Mouse (Mus musculus) cerebellum, postnatal 4 days (tissue): Measurements from ENCODE around the gene Kcne4.
A peak's percentile ranks its signal among the peaks of the same experiment; 100 is the strongest.
"Not testable (repeated sequence)": the region's sequence is repeated elsewhere in the genome, so short reads cannot be mapped to it uniquely, and the experiment has no call there.

Experiments used
- DNase-seq, 2 experiments: peaks; one replicate each; pipeline ENCODE4 v3.0.0; 2022; ENCODE audit warnings: low spot score in 2 of 2, mixed read lengths in 1 of 2

Gene Kcne4

DNA sequence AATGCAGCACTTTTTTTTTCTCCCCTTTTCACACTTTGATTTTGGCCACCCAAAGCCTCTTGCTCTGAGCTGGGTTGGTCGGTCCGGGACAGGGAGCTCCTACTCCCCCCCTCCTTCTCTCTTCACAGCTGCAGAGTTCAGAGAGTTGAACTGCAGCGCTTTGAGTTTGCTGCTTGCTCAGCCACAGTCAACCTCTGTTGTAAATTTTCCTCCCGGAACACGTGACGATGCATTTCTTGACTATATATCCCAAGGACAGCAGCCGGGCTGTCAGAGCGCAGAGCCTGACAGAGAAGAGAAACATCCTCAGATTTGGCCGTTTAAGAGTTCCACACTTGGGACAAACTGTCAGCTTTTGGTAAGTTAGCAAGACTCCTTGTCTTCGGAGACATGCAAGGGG, at the start of gene Kcne4:
Kcne4 (plus strand) TSS at position 120 of the 400 bp plus-strand sequence.
- DNase-seq, result no peak

DNA sequence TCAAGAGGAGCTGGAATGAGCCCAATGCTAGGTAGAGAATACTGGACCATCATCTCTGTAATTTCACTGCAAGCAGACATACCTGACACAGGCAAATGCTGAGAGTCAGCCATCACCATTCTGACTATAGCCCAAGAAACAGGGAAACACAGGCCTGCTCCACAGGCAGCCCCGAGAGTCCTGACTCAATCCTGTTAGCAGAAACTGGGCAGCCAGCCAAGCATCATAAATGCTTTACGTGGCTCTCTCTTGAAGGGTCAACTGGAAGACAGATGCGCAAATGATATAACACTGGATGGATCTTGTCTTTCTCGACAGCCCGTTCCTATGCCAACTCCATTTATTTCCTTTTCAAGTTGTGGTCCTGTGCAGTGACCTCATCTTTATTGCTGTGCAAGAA, 34.7 kb upstream of the Kcne4 start:
- DNase-seq, result peak in 1 of 2 experiments; percentile 24

DNA sequence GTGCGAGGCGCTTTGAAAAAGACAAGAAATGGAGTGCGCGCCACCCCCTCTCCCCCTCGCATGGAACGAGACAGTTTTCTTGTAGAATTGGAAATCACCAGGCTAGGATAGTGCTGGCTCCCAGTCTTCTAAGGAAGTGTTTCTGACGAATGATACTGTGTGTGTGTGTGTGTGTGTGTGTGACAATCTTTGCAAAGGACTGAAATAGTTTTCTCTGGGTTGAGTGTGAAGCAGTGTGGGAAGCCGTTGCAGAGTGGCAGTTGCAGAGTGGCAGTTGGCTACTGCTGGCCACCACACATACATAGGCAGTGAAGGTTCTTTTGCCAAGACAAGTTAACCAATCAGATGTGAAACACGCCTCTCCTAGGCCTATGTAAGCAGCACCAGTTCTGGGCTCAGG, 31.6 kb upstream of the Kcne4 start:
- DNase-seq, result not testable (repeated sequence)

DNA sequence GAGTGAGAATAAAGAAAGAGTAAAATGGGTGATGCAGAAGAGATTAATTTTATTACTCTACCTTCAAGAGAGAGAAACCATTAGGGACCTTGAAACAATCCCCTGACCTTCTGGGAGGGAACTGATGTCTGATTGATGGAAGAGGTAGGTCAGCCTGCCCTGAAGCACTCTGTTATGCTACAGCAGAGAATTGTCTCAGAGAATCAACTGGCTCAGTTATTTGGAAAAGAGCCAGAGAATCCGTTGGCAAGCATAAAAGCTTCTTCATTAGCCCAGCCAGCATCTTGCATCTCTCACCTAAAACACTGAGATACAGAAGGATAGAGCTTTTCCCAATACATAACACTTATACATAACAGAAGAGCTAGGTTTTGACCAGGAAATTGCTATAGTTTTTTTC, 26.8 kb upstream of the Kcne4 start:
- DNase-seq, result no peak

DNA sequence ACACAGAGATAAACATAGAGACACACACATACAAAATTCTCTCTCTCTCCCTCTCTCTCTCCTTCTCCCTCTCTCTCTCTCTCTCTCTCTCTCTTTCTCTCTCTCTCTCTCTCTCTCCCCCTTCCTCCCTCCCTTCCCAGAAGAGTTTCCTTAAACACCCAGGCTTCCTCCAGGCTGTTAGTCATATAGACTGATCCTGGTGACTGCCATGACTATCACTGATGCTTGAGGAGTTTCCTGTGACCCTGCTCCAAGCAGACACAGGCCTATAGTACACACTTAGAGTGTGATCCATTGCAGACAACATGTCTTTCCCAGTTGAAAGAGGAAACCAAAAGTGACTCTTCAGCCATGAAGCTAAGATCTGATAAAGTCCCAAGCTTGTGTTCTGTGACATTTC, 9.1 kb upstream of the Kcne4 start:
- no peak for DNase-seq

DNA sequence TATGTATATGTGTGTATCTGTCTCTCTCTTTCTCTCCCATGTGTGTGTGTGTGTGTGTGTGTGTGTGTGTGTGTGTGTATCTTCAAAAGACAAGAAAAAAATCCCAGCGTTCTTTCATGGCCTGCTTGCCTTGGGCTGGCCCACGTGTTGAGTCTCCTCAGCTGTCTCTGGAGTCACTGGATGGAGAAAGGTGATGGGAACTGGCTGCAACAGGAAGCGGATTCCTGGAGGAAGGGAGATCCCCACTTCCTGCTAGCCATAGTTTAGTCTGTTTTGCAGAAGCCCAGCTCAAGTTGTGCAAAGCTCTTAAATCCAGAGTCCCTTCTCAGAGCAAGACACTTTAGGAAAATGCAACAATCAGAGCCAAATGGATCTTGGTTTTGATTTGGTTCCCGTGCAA, 6.7 kb upstream of the Kcne4 start:
- DNase-seq, result no peak

DNA sequence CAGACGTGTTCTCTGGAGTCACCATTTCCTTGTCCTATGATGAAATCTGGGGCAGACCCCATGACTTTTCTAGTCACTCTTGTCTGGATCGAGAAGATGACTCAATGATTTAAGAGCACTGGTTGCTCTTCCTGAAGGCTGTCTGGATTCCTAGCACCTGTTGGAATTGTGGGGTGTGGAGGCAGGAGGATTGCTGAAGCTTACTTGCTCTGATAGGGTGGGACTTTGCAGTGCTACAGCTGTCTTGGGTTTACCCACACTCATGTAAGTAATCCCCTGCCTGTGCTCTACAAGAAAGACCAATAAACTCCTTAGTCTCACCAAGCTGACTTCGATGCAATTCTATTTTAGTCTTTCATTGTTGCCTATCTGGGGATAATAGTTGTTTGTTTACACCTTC, 5.7 kb upstream of the Kcne4 start:
- DNase-seq, result no peak

DNA sequence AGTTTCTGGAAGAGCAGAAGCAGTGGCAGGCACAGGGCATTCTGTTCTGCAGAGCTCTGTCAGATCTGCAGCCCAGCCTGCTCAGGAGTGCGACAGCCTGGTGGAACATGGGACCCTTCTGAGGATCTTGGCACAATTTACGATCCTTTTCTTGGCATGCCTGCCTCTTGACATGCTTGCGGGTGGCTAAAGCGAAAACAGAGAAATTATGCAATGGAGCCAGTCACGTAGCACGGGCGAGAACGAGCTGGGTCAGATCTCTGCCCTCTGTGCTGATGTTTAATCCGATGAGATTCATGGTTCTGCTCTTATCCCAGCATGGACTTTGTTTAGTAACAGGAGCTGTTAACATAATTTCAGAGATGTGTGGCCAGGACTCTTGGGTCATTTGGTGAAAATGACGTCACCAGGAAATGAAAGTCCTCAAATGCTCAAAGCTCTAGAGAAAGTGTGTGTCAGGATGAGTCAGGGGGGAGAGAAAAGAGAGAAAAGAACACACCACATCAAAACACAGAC, 4.5 kb upstream of the Kcne4 start:
- no peak for DNase-seq

DNA sequence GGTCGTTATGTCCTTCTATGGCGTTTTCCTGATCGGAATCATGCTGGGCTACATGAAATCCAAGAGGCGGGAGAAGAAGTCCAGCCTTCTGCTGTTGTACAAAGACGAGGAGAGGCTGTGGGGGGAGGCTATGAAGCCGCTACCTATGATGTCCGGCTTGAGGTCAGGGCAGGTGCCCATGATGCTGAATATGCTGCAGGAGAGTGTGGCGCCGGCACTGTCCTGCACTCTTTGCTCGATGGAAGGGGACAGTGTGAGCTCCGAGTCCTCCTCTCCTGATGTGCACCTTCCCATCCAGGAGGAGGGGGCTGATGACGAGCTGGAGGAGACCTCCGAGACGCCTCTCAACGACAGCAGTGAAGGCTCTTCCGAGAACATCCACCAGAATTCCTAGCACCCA, 1.2 kb downstream of the Kcne4 start:
- DNase-seq, result no peak

DNA sequence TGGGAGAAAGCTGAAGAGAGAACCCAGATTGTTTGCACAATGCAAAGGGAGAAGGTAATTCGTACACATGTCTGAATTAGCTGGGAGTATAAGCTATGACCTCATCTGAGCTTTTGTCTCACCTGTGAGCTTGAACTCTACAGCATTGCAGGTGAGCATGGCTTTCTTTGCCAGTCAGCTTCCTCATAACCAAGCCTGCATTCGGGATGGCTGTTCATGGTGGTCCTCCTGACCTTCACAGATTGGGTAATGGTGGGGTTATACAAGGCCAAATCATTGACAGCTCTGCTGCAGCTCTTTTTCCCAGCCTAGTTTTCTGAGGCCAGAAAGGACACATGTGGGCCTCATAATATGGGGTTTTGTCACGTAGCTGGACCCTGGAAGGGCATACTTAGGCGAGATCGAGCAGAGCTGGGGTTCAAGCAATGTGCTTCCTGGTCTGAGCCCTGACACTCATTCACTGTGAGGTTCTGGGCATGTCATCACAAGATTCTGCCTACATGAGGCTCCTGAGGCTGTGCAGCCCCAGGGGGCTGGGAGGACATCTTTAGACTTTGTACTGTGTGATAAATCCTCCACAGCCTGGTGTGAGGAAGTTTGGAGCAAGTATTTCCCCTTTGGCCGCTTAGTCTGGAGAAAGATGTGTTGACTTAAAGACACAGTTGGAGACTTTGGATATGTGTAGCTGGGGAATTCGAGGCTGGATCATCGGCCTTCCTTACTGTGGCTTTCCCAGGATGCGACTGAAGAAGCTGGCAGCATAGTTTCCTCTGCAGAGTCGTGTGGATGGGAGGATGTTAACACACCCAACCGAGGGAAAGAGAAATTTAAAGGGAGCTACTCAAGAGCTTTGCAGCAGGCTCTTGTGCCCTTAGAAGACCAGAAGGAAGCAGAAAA, 2.3 kb downstream of the Kcne4 start:
- no peak for DNase-seq

DNA sequence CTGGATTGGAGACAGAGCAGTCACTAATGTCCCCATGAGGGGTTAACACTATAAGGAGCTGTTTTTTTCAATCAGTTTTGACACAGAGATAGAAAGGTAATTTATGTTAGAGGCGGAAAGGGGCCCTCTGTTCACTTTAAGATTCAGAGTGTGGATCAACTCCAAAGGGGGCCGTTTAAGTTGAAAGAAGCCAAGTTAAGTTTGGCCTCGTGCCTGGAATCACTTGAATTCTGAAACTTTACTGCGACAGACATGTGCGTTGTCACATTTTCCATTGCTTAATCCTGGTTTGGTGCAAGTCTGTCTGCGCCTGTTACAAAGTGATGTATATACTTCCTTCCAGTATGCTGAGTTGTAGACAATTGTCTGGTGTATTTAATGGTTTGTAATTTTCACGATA, 3.0 kb downstream of the Kcne4 start:
- peak in 1 of 2 experiments; percentile 42 for DNase-seq

DNA sequence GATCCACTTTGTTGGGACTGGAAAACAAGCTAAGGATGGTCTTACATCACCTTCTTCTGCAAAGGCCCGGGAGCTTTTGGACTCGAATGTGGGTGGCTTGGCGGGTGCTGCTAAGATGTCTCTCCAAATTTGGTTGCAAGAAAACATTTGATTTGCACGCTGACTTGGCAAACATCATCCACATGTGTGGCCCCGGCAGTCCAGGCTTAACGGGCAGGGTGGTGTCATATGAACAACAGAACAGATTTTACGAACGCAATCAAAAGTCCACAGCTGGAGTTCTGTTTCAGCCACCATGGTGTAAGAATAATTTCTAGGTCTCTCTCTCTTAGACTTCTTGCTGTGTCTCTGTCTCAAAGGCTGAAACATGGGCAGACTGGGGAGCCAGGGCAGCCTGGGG, 3.6 kb downstream of the Kcne4 start:
- no peak for DNase-seq

DNA sequence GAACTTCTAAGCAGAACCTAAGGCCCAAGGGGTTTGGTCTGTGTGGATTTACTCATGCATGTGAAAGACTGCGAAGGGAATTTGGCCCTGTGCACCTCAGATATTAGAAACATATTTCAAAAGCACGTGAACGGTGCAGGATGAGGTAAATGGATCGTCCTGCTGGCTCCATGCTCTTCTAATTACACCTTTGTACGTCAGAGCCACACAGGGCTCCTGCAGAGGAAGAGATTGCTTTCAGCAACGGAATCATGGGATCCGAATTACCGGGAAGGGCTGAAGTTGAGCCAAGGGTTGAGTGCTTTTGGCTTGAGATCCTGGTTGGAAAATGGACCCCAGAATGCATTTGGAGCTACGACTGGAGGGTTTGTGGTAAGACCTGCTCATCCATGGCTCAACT, 4.6 kb downstream of the Kcne4 start:
- DNase-seq, result no peak

DNA sequence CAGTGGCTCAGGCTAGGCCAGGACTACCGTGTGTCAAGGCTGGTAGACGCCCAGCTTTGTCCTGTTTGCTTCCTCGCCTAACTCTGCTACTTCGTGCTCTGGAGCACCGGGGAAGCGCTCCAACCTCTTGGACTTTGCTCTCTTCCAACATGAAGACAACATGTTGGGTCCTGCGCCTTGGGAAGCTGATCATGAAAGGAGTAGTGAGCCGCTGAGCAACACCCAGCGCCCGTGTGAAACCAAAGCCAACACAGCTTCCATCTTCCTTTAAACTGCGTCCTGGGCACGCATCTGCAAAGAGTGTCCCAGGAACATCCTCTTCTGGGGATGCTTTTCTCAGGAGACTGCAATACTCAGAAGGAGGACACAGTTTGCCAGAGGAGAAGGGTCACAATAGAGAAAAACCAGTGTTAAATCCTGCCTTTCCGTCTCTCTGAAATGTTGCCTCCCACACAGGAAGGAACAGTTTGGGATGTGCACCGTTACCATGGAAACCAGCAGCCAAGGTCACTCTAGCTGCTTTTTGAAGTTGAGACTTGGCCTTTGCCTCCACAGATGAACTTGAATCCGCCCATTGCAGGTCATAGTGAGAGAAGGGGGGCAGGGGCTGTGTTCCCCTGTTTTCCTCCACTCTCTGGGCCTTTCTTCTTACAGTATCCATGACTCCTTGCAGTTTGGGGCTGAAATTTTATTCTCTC, 5.3 kb downstream of the Kcne4 start:
- no peak for DNase-seq

DNA sequence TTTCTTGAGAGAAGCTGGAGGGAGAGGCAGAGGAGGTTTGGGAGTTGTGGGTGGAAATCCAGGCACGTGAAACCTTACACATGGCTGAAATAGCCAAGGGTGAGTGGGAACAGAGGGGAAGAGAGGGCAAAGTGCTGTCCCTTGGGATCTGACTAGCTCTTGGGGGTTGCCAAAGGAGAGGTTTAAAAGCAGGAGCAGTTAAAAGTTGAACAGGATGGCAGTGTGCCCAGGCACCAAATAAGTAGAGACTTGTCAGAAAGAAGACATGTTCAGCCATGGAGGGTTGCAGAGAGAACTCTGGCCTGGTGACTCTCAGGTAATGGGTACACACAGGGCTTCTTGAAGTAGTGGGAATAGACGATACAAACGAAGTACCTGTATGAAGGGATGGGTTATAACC, 8.7 kb downstream of the Kcne4 start:
- DNase-seq, result no peak

DNA sequence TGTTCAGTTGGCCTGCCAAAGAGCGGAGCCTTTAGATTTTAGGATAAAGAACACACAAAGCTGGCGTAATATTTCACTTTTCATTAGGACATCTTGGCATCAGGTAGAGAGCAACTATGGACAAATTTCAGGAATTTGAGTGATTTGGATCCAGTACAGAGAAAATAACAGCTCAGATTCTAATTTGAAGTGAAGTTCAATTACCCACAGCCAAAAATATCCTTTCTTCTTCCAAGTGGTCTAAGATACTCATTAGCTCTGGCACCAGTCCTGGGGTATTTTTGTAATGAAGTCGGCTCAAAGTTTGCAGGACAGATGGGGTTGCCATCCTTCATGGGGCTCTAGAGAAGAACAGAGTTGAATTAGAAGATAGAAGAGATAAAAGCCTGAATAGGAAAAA, 21.9 kb downstream of the Kcne4 start:
- DNase-seq, result no peak

DNA sequence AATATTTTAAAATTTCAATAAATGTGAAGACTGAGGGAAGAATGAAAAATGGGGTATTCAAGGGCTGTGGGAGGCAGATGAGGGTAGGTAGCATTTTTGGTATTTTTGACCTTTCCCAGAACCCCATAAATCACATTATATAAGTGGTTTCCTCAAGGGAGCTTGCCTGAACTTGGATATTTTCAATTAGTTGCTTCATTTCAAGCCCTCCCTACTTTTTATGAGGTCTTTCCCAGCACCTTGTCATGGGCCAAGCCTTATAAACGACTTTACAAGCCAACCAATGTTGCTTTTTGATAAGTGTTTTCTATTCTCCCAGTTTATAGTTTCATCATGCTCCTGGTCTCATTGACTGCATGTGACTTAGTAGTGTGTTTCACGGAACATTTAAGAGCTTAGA, 24.2 kb downstream of the Kcne4 start:
- DNase-seq, result no peak

DNA sequence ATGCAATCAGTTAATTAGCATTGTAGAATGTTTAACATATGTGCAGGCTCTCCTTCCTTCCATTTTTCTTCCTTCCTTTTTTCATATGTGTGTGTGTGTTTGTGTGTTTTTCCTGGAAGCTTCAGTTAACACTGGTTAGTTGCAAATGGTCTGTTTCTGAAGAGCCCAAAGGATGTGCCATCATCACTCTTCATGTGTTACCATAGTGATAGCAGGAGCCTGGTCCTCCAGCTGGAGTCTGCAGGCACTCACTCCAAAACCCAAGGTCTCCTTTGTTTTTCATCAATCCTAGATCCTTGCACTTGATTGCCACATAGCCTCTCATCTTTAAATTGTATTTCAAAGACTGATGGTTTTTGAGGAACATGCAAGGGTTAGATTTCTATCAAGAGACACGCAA, 29.1 kb downstream of the Kcne4 start:
- DNase-seq, result no peak

DNA sequence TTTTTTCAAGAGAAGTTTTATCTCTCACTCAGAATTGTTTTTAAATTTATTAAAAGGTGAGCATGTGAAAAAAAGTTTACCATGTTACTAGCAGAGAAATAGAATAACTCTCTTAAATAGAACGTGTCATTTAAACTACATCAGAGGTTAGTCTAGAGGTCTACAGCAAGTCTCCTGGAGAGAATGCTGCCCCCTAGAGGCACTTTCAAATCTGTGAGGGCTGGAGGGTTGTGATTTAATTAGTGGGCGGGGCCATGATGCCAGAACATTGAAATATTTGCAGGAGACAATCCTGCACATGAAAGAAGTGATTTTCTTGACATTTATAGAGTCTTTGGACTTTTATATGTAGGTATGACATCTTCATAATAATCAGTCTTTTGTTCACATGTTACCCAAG, 29.9 kb downstream of the Kcne4 start:
- DNase-seq, result peak in 1 of 2 experiments; percentile 32

DNA sequence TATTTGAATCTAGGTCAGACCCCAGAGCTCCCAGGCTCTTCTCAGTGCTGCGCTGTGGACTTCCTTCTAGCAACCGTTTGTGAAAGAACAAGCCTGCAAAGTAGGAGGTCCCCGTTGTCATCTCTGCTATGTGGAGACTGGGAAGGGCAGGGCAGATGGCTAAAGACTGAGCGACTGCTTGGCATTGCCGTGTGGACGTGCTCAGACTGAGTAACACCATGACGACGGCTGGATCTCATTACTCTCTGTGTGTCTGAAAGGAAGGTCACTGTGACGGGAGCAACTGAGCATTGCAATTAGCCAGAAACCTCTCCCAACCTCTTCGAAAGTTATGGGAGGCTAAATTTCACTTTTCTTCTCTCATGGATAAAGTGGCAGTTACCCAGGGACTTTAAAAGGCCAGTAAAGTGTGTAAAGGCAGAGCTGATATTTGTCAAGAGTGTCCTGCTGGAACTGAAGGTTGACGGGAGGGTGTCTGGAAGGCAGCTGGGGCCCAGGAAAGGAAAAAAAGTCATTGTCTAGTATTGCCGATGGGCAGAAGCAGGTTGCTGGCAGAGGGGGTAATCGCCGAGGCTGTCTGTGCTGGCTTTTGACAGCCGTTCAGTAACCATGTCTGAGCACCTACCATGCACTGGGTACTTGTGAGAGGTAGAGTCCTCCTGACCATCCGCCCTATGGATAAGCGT, 36.0 kb downstream of the Kcne4 start:
- DNase-seq, result peak in 1 of 2 experiments; percentile 46

DNA sequence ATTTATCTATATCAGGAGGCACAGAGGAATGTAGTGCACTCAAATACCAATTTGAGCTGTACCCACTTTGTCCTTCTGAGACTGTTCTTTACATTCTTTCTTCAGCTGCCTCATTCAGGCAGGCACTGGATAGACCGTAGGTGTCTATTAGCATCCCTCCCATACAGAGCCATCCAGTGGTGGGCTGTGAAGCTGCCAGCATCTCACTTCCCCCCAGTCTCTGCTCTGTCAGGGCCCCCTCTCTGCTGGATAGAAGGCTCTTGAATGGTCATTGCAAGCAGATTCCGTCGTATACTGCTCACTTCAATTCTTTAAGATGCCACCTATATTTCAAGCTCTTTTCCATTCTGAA, 36.5 kb downstream of the Kcne4 start:
- no peak for DNase-seq

DNA sequence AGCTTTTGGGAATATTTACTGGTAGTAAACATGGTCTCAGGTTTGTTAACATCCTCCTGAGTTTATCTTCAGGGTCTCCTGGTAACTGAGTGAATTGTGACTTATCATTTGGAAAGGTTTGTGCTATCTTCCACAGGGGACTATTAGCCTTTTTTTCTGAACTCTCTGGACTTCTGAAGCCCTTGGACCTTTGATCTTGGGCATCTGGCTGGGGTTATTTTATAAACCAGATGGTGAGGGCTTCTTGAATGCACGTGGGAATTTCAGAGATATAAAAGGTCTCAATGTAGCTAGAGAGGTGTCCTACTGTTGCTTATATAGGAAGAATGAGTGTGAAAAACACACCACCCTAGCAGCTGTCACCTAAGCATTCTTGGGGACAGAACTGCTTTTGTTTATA, 37.7 kb downstream of the Kcne4 start:
- no peak for DNase-seq

DNA sequence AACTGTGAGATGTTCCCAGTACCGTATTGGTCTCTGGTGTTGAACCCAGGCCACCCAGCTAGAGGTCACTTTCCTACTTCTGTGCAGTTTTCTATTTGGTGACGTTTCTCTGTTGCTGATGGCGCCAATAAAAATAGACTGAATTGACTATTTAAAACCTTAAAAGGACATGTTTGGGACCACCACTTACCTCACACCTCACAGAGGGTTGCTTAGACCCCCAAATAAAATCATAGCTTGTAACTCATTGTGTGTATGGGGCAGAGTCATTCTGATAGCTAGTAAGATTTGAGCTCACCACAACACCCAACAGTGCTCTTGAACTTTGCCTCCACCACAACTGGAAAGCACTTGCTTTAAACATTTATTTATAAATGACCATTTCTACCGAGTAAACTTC, 43.0 kb downstream of the Kcne4 start:
- DNase-seq, result no peak
